Mouse (Mus musculus): Measurements from ENCODE around the gene Casp1. TPM values are rescaled to one million over a fixed set of nuclear protein-coding genes. Genes with fewer than 3 reads are reported as not detected.

Gene Casp1
- polyA plus RNA-seq, 1 experiment from 2014 or later: 0.53 TPM

DNA sequence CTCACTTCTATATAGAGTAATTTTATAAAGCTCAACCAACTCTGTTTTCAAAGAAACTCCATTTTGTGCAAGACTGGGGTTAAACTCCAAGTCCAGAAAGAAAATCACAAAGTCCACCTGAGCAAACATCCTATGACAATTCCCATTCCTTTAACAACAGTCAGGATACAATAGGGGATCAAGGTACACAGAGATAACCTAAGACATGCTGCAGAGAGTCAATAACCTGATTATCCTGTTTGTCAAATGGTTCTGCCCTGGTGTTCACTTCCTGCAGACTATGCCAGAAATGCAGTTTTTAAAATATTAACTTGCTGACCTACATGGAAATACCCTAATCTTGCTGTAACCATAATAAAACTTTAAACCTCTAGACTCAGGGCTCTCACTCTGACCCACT, 34.1 kb downstream of the Casp1 start:
- DNase-seq (ENCODE audit: low spot score): no peak
- Histone ChIP-seq H3K4me3 (no peak overlapping the region), H3K9me3 (replicated peaks) (no peaks in the 10 kb centered on the region), H3K36me3 (no peaks in the 10 kb centered on the region), H3K27me3 (ENCODE audit: low read depth, poor library complexity, severe bottlenecking) (no peaks in the 10 kb centered on the region), H3K27ac (no peak overlapping the region), H3K4me1 (no peaks in the 10 kb centered on the region)

GRCm38 (mm10) chr9:5333422-5333821, 35.1 kb downstream of the Casp1 start:
- Histone ChIP-seq H3K36me3 (no peaks in the 10 kb centered on the region), H3K27ac (no peak overlapping the region), H3K4me1 (no peaks in the 10 kb centered on the region), H3K27me3 (ENCODE audit: low read depth, poor library complexity, severe bottlenecking) (no peaks in the 10 kb centered on the region), H3K9me3 (replicated peaks) (no peaks in the 10 kb centered on the region), H3K4me3 (no peak overlapping the region)
- DNase-seq (ENCODE audit: low spot score): no peak
- WGBS: 95% methylated on average over 1 of the region's 1 CpGs

DNA sequence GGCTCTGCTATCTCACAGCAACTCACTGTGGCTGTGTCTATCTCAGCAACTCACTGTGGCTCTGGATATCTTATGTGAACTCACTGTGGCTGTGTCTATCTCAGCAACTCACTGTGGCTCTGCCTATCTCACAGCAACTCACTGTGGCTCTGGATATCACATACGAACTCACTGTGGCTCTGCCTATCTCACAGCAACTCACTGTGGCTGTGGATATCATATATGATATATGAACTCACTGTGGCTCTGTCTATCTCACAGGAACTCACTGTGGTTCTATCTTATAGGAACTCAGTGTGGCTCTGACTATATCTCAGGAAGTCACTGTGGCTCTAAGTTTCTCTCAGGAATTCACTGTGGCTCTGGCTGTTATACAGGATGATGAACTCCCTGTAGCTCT, 44.8 kb downstream of the Casp1 start:
- Histone ChIP-seq H3K9me3 (replicated peaks) (no peaks in the 10 kb centered on the region), H3K27ac (no peak overlapping the region), H3K4me1 (no peaks in the 10 kb centered on the region), H3K36me3 (no peaks in the 10 kb centered on the region), H3K4me3 (no peak overlapping the region), H3K27me3 (ENCODE audit: low read depth, poor library complexity, severe bottlenecking) (no peaks in the 10 kb centered on the region)
- 83% methylated on average over 1 of the region's 1 CpGs for WGBS
- DNase-seq (ENCODE audit: low spot score): no peak

- Histone ChIP-seq H3K36me3 (no peaks in the 10 kb centered on the region), H3K4me1 (no peaks in the 10 kb centered on the region), H3K27me3 (ENCODE audit: low read depth, poor library complexity, severe bottlenecking) (no peaks in the 10 kb centered on the region), H3K4me3 (no peak overlapping the region), H3K27ac (no peak overlapping the region), H3K9me3 (replicated peaks) (no peaks in the 10 kb centered on the region)
- 90% methylated on average over 4 of the region's 4 CpGs for WGBS
- DNase-seq (ENCODE audit: low spot score): no peak
These were observed 45.8 kb downstream of the Casp1 start for GRCm38 (mm10) chr9:5344090-5344489.

GRCm38 (mm10) chr9:5345291-5345898, 47.1 kb downstream of the Casp1 start, which contains the start of gene Casp12:
Gene Casp12 (plus strand): TSS chr9:5345430.
- no peaks in the 10 kb centered on the region for H3K4me1 ChIP-seq
- no peak for DNase-seq (ENCODE audit: low spot score)
- no peaks in the 10 kb centered on the region for H3K9me3 ChIP-seq (replicated peaks)
- no peaks in the 10 kb centered on the region for H3K36me3 ChIP-seq
- 87% methylated on average over 4 of the region's 4 CpGs for WGBS
- H3K4me3 ChIP-seq: no peak within 1 kb of the TSS
- no peak within 1 kb of the TSS for H3K27ac ChIP-seq
- H3K27me3 ChIP-seq (ENCODE audit: low read depth, poor library complexity, severe bottlenecking): no peaks in the 10 kb centered on the region

DNA sequence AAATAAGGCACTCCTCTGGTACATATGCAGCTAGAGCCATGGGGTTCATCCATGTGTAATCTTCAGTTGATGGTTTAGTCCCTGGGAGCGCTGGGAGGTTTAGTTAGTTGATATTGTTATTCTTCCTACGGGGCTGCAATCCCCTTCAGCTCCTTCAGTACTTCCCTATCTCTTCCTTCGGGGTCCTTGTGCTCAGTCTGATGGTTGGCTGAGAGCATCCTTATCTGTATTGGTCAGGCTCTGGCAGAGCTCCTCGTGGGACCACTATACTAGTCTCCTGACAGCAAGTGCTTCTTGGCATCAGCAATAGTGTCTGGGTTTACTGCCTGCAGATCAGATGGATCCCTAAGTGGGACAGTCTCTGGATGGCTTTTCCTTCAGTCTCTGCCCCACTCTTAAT, 49.1 kb downstream of the Casp1 start:
- Histone ChIP-seq H3K27ac (no peak overlapping the region), H3K4me3 (no peak overlapping the region), H3K27me3 (ENCODE audit: low read depth, poor library complexity, severe bottlenecking) (no peaks in the 10 kb centered on the region), H3K36me3 (no peaks in the 10 kb centered on the region), H3K4me1 (no peaks in the 10 kb centered on the region), H3K9me3 (replicated peaks) (no peaks in the 10 kb centered on the region)
- WGBS: 87% methylated on average over 4 of the region's 4 CpGs
- DNase-seq (ENCODE audit: low spot score): no peak

GRCm38 (mm10) chr9:5353673-5354072, 55.4 kb downstream of the Casp1 start:
- DNase-seq (ENCODE audit: low spot score): no peak
- Histone ChIP-seq H3K36me3 (no peaks in the 10 kb centered on the region), H3K9me3 (replicated peaks) (no peaks in the 10 kb centered on the region), H3K27ac (no peak overlapping the region), H3K4me3 (no peak overlapping the region), H3K4me1 (no peaks in the 10 kb centered on the region), H3K27me3 (ENCODE audit: low read depth, poor library complexity, severe bottlenecking) (no peaks in the 10 kb centered on the region)
- WGBS: 88% methylated on average over 2 of the region's 2 CpGs

DNA sequence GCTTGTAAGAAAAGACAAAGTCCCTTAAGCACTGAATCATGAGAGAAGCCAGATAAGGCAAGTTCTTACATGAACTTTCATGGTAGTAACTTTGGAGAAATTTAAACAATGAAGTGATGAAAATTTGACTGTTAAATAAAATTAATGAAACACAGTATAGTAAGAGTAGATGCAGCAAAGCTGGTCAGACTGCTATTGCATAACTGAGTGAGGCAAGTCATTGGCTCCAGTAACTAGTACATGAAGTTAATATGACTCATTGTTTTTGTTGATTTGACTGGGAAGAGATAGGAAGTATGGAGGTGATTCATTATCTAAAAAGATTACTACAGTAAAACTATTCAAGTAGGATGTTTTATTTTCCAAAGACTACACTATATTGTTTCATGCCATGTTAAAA, 58.5 kb downstream of the Casp1 start:
- no peaks in the 10 kb centered on the region for H3K9me3 ChIP-seq (replicated peaks)
- H3K27ac ChIP-seq: no peak overlapping the region
- H3K36me3 ChIP-seq: no peaks in the 10 kb centered on the region
- H3K27me3 ChIP-seq (ENCODE audit: low read depth, poor library complexity, severe bottlenecking): no peaks in the 10 kb centered on the region
- H3K4me3 ChIP-seq: no peak overlapping the region
- H3K4me1 ChIP-seq: no peaks in the 10 kb centered on the region
- DNase-seq (ENCODE audit: low spot score): no peak

Other genes starting within 250 kb of the Casp1 start
- 0.19 TPM in 1 of 2 replicates, not detected in the other for gene Casp4, start 10.3 kb downstream of the Casp1 start, polyA plus RNA-seq (2016; fragmentation: Nextera tagmentation; extraction: Ambion mirVana)
- 0.13 TPM in 1 of 2 replicates, not detected in the other for gene Casp12, start 46.9 kb downstream of the Casp1 start, polyA plus RNA-seq (2016; fragmentation: Nextera tagmentation; extraction: Ambion mirVana)

All from limb, embryonic 10.5 days (tissue).